In the genomic region with DNA sequence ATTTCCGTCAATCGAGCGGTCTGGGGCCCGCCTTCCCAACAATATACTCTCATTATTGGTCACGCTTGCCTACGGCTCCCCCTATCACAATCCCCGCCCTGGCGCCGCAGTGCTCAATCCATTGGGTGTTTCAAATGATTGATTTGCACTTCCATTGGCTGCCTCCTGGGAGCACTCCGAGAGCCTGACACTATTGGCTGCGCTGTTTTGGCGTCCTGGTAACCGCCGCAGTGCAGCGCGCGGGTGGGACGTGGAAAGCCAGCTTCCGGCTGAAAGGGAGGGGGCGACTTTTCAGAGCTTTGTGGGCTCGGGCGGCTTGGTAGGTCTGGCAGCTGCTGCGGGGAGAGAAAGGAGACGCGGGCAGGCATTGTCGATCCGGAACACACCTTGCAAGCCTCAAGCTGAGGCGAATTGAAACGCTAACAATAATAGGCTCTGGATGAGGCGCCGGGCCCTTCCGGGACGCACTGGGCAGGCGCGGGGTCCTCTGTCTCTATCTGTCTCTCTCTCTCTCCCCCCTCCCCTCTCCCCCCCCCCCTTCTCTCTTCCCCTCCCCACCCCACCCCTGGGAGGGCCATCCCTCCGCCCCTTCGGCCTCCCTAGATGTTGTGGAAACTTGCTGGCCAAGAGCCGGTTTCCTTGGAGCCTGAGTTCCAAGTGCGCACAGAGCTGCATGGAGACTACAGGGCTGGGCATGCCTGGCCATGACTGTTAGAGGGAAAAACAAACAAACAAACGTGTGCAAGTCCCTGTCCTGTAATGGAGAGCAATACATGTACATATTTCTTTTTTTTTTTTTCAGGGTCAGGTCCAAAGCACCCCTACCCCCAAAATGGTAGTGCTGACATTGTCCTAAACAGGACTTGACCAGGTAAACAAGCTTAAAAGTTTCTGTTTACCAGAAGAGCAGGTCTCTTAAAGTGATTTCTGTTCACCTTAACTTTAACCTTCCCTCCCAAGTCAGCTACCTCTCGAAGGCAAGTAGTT, we compare ENCODE assay signal across 8 mouse cellular contexts. TPM values are rescaled to one million over a fixed set of nuclear protein-coding genes. Genes with fewer than 3 reads are reported as not detected.
DNase-seq lines count a peak whose midpoint lies in the region; ATAC-seq and TF ChIP-seq lines count a peak whose summit lies in the region.

No protein-coding gene starts in this region.

- ATAC-seq in forebrain, embryonic 14.5 days: peak; percentile 97
- ATAC-seq in liver, embryonic 15.5 days (ENCODE audit: insufficient read depth): peak; percentile 91
- peak; percentile 96 for ATAC-seq in neural tube, embryonic 11.5 days (ENCODE audit: insufficient read depth, low FRiP score, low TSS enrichment)
- ATAC-seq in stomach, postnatal 0 days (ENCODE audit: low FRiP score, low TSS enrichment): peak; percentile 92

- no peaks in the 10 kb centered on the region for H3K9me3 ChIP-seq in ES-E14 (ENCODE audit: control insufficient read depth, insufficient read depth, low read depth, low read length)
- no peaks in the 10 kb centered on the region for H3K9me3 ChIP-seq in forebrain, embryonic 14.5 days (replicated peaks; ENCODE audit: control insufficient read depth, low read length)
- no peaks in the 10 kb centered on the region for H3K9me3 ChIP-seq in liver, embryonic 15.5 days (replicated peaks)
- no peaks in the 10 kb centered on the region for H3K9me3 ChIP-seq in neural tube, embryonic 11.5 days (ENCODE audit: control insufficient read depth, low read length)
- no peaks in the 10 kb centered on the region for H3K9me3 ChIP-seq in stomach, postnatal 0 days (ENCODE audit: control insufficient read depth, low read length)

- no peak; the same call in 1 of the 2 replicates for TF ChIP-seq CTCF in stomach, postnatal 0 days (IDR thresholded peaks at IDR 0.05; ENCODE audit: low read depth)

- no peaks in the 10 kb centered on the region for H3K27me3 ChIP-seq in forebrain, embryonic 14.5 days (replicated peaks; ENCODE audit: control insufficient read depth, insufficient read depth, low read length)
- peaks cover 1% of the 10 kb centered on the region; the same call in 1 of the 2 replicates for H3K27me3 ChIP-seq in liver, embryonic 15.5 days
- no peaks in the 10 kb centered on the region for H3K27me3 ChIP-seq in neural tube, embryonic 11.5 days (ENCODE audit: control insufficient read depth, insufficient read depth, low read length)
- H3K27me3 ChIP-seq in stomach, postnatal 0 days (ENCODE audit: control insufficient read depth, insufficient read depth, low read length): no peaks in the 10 kb centered on the region

- H3K9ac ChIP-seq in ES-E14 (ENCODE audit: insufficient read depth, low read depth, low read length, poor library complexity, severe bottlenecking): peak overlapping the region; percentile 76
- H3K9ac ChIP-seq in forebrain, embryonic 14.5 days (ENCODE audit: low read length): peak overlapping the region; percentile 72
- peak overlapping the region; percentile 78 for H3K9ac ChIP-seq in liver, embryonic 15.5 days
- H3K9ac ChIP-seq in neural tube, embryonic 11.5 days (ENCODE audit: low read length): peak overlapping the region; percentile 70
- peak overlapping the region; percentile 67 for H3K9ac ChIP-seq in stomach, postnatal 0 days (ENCODE audit: low read length)

- peaks cover 25% of the 10 kb centered on the region for H3K36me3 ChIP-seq in ES-E14 (ENCODE audit: control insufficient read depth, insufficient read depth, low read length, poor library complexity, severe bottlenecking)
- H3K36me3 ChIP-seq in forebrain, embryonic 14.5 days (ENCODE audit: control insufficient read depth, insufficient read depth, low read length): peaks cover 8% of the 10 kb centered on the region; the same call in 1 of the 2 replicates
- peaks cover 27% of the 10 kb centered on the region for H3K36me3 ChIP-seq in liver, embryonic 15.5 days (replicated peaks)
- H3K36me3 ChIP-seq in neural tube, embryonic 11.5 days (ENCODE audit: control insufficient read depth, insufficient read depth, low read length): no peaks in the 10 kb centered on the region
- H3K36me3 ChIP-seq in stomach, postnatal 0 days (ENCODE audit: control insufficient read depth, insufficient read depth, low read length): no peaks in the 10 kb centered on the region

- TF ChIP-seq EP300 in stomach, postnatal 0 days (optimal IDR thresholded peaks at IDR 0.05): peak; percentile 14

- peak overlapping the region; percentile 93 for H3K27ac ChIP-seq in ES-E14 (ENCODE audit: insufficient read depth, low read depth, low read length, poor library complexity, severe bottlenecking)
- peak overlapping the region; percentile 98 for H3K27ac ChIP-seq in forebrain, embryonic 14.5 days (ENCODE audit: low read depth, low read length)
- peak overlapping the region; percentile 98 for H3K27ac ChIP-seq in liver, embryonic 15.5 days (replicated peaks)
- H3K27ac ChIP-seq in neural tube, embryonic 11.5 days (ENCODE audit: low read depth, low read length): peak overlapping the region; percentile 89
- H3K27ac ChIP-seq in stomach, postnatal 0 days (replicated peaks): peak overlapping the region; percentile 97

- intact Hi-C loops in heart, postnatal 10 days (cut with DNase I): no loop called here

- H3K4me1 ChIP-seq in ES-E14 (ENCODE audit: control insufficient read depth in 2 of 2, insufficient read depth in 2 of 2, low read length in 2 of 2, poor library complexity in 1 of 2): peaks cover 6 to 21% of the 10 kb centered on the region in 2 experiments; a peak in 3 of 4 replicates
- peaks cover 12% of the 10 kb centered on the region for H3K4me1 ChIP-seq in forebrain, embryonic 14.5 days (ENCODE audit: control insufficient read depth, insufficient read depth, low read length)
- peaks cover 49% of the 10 kb centered on the region for H3K4me1 ChIP-seq in liver, embryonic 15.5 days (replicated peaks)
- peaks cover 11% of the 10 kb centered on the region for H3K4me1 ChIP-seq in neural tube, embryonic 11.5 days (ENCODE audit: control insufficient read depth, insufficient read depth, low read length)
- no peaks in the 10 kb centered on the region for H3K4me1 ChIP-seq in stomach, postnatal 0 days (replicated peaks; ENCODE audit: control insufficient read depth, insufficient read depth)

- DNase-seq in ES-E14 (ENCODE audit: low read depth, low spot score): peak; percentile 98
- peak; percentile 100 for DNase-seq in cerebellum, adult 11-12 months
- DNase-seq in forebrain, embryonic 14.5 days (ENCODE audit: low spot score): peak; percentile 100
- DNase-seq in heart, postnatal 10 days: peak; percentile 98 to 99
- peak; percentile 95 to 98 for DNase-seq in kidney, postnatal 4 days
- DNase-seq in neural tube, embryonic 11.5 days (ENCODE audit: low spot score): peak; percentile 98
- DNase-seq in stomach, postnatal 0 days (ENCODE audit: low spot score): peak; percentile 98

- in situ Hi-C loops in ES-E14 (cut with MboI; ENCODE audit: low sequenced_read_pairs in 2 of 2, unreplicated experiment in 2 of 2): no loop called here

- peak overlapping the region; percentile 46 for H3K4me2 ChIP-seq in forebrain, embryonic 14.5 days (ENCODE audit: low read length)
- peak overlapping the region; percentile 74 for H3K4me2 ChIP-seq in liver, embryonic 15.5 days
- H3K4me2 ChIP-seq in neural tube, embryonic 11.5 days (ENCODE audit: low read depth): peak overlapping the region; percentile 54
- H3K4me2 ChIP-seq in stomach, postnatal 0 days (replicated peaks; ENCODE audit: low read depth): peak overlapping the region; percentile 55

- 2% methylated on average over 40 of the region's 41 CpGs for WGBS in forebrain, embryonic 14.5 days
- 2% methylated on average over 41 of the region's 41 CpGs for WGBS in liver, embryonic 15.5 days (ENCODE audit: insufficient replicate concordance)
- 2% methylated on average over 39 of the region's 41 CpGs for WGBS in neural tube, embryonic 11.5 days
- WGBS in stomach, postnatal 0 days: 1% methylated on average over 41 of the region's 41 CpGs

- peak overlapping the region; percentile 68 to 88 for H3K4me3 ChIP-seq in ES-E14 (ENCODE audit: insufficient read depth in 1 of 2, low read depth in 1 of 2, low read length in 2 of 2, poor library complexity in 1 of 2, severe bottlenecking in 1 of 2)
- H3K4me3 ChIP-seq in forebrain, embryonic 14.5 days (ENCODE audit: low read depth, low read length): peak overlapping the region; percentile 89
- H3K4me3 ChIP-seq in liver, embryonic 15.5 days (replicated peaks): peak overlapping the region; percentile 86
- peak overlapping the region; percentile 78 for H3K4me3 ChIP-seq in neural tube, embryonic 11.5 days (ENCODE audit: low read depth, low read length)
- H3K4me3 ChIP-seq in stomach, postnatal 0 days (ENCODE audit: low read depth, low read length): peak overlapping the region; percentile 48

RNA-seq across cellular contexts. Expression of a gene that starts 0.6 kb away (rescaled TPM):
- total RNA-seq in ES-E14 (2012; rRNA removed): 745 and 819 TPM in 2 replicates
- 392 and 409 TPM in 2 replicates for polyA plus RNA-seq in forebrain, embryonic 14.5 days (2014; fragmentation: Nextera tagmentation; extraction: Ambion mirVana)
- 100 to 1,000 TPM; 258 to 286 TPM for total RNA-seq in heart, postnatal 10 days (2021)
- polyA plus RNA-seq in liver, embryonic 15.5 days (2015; fragmentation: Nextera tagmentation; extraction: Ambion mirVana): 695 and 769 TPM in 2 replicates
- polyA plus RNA-seq in neural tube, embryonic 11.5 days (2014; fragmentation: Nextera tagmentation; extraction: Ambion mirVana): 515 and 528 TPM in 2 replicates
- 475 and 486 TPM in 2 replicates for polyA plus RNA-seq in stomach, postnatal 0 days (2015; fragmentation: Nextera tagmentation; extraction: Ambion mirVana)

RNA-seq across cellular contexts. Expression of a gene that starts 6.5 kb away (rescaled TPM):
- 0.49 and 0.74 TPM in 2 replicates for total RNA-seq in ES-E14 (2012; rRNA removed)
- polyA plus RNA-seq in forebrain, embryonic 14.5 days (2014; fragmentation: Nextera tagmentation; extraction: Ambion mirVana): 1.1 TPM in 1 of 2 replicates, not detected in the other
- not detected for total RNA-seq in heart, postnatal 10 days (2021)
- polyA plus RNA-seq in liver, embryonic 15.5 days (2015; fragmentation: Nextera tagmentation; extraction: Ambion mirVana): 1.0 TPM in 1 of 2 replicates, not detected in the other
- not detected in 2 replicates for polyA plus RNA-seq in neural tube, embryonic 11.5 days (2014; fragmentation: Nextera tagmentation; extraction: Ambion mirVana)
- 0.92 TPM in 1 of 2 replicates, not detected in the other for polyA plus RNA-seq in stomach, postnatal 0 days (2015; fragmentation: Nextera tagmentation; extraction: Ambion mirVana)

RNA-seq across cellular contexts. Expression of a gene that starts 9.1 kb away (rescaled TPM):
- 0.67 and 1.8 TPM in 2 replicates for total RNA-seq in ES-E14 (2012; rRNA removed)
- 0.10 TPM in 1 of 2 replicates, not detected in the other for polyA plus RNA-seq in forebrain, embryonic 14.5 days (2014; fragmentation: Nextera tagmentation; extraction: Ambion mirVana)
- total RNA-seq in heart, postnatal 10 days (2021): not detected
- polyA plus RNA-seq in liver, embryonic 15.5 days (2015; fragmentation: Nextera tagmentation; extraction: Ambion mirVana): not detected in 2 replicates
- not detected in 2 replicates for polyA plus RNA-seq in neural tube, embryonic 11.5 days (2014; fragmentation: Nextera tagmentation; extraction: Ambion mirVana)
- 0.10 and 0.12 TPM in 2 replicates for polyA plus RNA-seq in stomach, postnatal 0 days (2015; fragmentation: Nextera tagmentation; extraction: Ambion mirVana)

RNA-seq across cellular contexts. Expression of a gene that starts 10.6 kb away (rescaled TPM):
- 0.45 and 1.1 TPM in 2 replicates for total RNA-seq in ES-E14 (2012; rRNA removed)
- polyA plus RNA-seq in forebrain, embryonic 14.5 days (2014; fragmentation: Nextera tagmentation; extraction: Ambion mirVana): not detected in 2 replicates
- total RNA-seq in heart, postnatal 10 days (2021): not detected
- not detected in 2 replicates for polyA plus RNA-seq in liver, embryonic 15.5 days (2015; fragmentation: Nextera tagmentation; extraction: Ambion mirVana)
- not detected in 2 replicates for polyA plus RNA-seq in neural tube, embryonic 11.5 days (2014; fragmentation: Nextera tagmentation; extraction: Ambion mirVana)
- not detected in 2 replicates for polyA plus RNA-seq in stomach, postnatal 0 days (2015; fragmentation: Nextera tagmentation; extraction: Ambion mirVana)

RNA-seq across cellular contexts. Expression of a gene that starts 11.5 kb away (rescaled TPM):
- total RNA-seq in ES-E14 (2012; rRNA removed): 0.18 and 0.21 TPM in 2 replicates
- not detected in 2 replicates for polyA plus RNA-seq in forebrain, embryonic 14.5 days (2014; fragmentation: Nextera tagmentation; extraction: Ambion mirVana)
- total RNA-seq in heart, postnatal 10 days (2021): not detected
- not detected in 2 replicates for polyA plus RNA-seq in liver, embryonic 15.5 days (2015; fragmentation: Nextera tagmentation; extraction: Ambion mirVana)
- polyA plus RNA-seq in neural tube, embryonic 11.5 days (2014; fragmentation: Nextera tagmentation; extraction: Ambion mirVana): not detected in 2 replicates
- 0.51 and 0.91 TPM in 2 replicates for polyA plus RNA-seq in stomach, postnatal 0 days (2015; fragmentation: Nextera tagmentation; extraction: Ambion mirVana)

Comparison
In these comparisons a context has a peak if more than half of its experiments do, and no peak if none do; other contexts are left out.
1. Peak in every context shown above with its lines: DNase-seq, ATAC-seq, H3K4me3 ChIP-seq and H3K27ac ChIP-seq.